Mouse (Mus musculus): ENCODE measurements around the gene Mrm3. TPM values are rescaled to one million over a fixed set of nuclear protein-coding genes. Genes with fewer than 3 reads are reported as not detected.
A peak's percentile ranks its signal among the peaks of the same experiment; 100 is the strongest.

Mrm3 gene
- total RNA-seq, 2 experiments from 2014 or later, result 20.6 to 22.8 TPM

GRCm38 (mm10) chr11:76246439-76246838 is 2.9 kb downstream of the Mrm3 start:
- intact Hi-C loops (cut with DNase I), result no loop called here
- no peak for DNase-seq

- DNase-seq, result no peak
- intact Hi-C loops (cut with DNase I), result no loop called here
Observed at GRCm38 (mm10) chr11:76247239-76247638, 3.7 kb downstream of the Mrm3 start.

GRCm38 (mm10) chr11:76252036-76252435 is 8.5 kb downstream of the Mrm3 start:
- intact Hi-C loops (cut with DNase I), result loop anchor here (2.0 to 5.0 kb wide), 2 partner anchors 153 to 200 kb away; no protein-coding TSS in a partner anchor
- no peak for DNase-seq

- peak; percentile 87 to 93 for DNase-seq
- intact Hi-C loops (cut with DNase I), result loop anchor here (2.0 to 5.0 kb wide), 2 partner anchors 151 to 199 kb away; no protein-coding TSS in a partner anchor
Observed at GRCm38 (mm10) chr11:76253145-76253917, 9.8 kb downstream of the Mrm3 start.

- DNase-seq, result no peak
Observed at GRCm38 (mm10) chr11:76253918-76254264, 10.4 kb downstream of the Mrm3 start.

GRCm38 (mm10) chr11:76255431-76256001 is 12.0 kb downstream of the Mrm3 start:
- no peak for DNase-seq
- intact Hi-C loops (cut with DNase I), result no loop called here

More at GRCm38 (mm10) chr11:76253918-76254264, 10.4 kb downstream of the Mrm3 start:
- intact Hi-C loops (cut with DNase I), result loop anchor here (2.0 to 5.0 kb wide), 2 partner anchors 151 to 198 kb away; no protein-coding TSS in a partner anchor

- no peak for DNase-seq
- intact Hi-C loops (cut with DNase I), result no loop called here
Observed at GRCm38 (mm10) chr11:76256129-76256528, 12.6 kb downstream of the Mrm3 start.

GRCm38 (mm10) chr11:76257386-76257785 is 13.9 kb downstream of the Mrm3 start:
- DNase-seq, result no peak
- intact Hi-C loops (cut with DNase I), result no loop called here

- DNase-seq, result no peak
- intact Hi-C loops (cut with DNase I), result no loop called here
Observed at GRCm38 (mm10) chr11:76258511-76258910, 15.0 kb downstream of the Mrm3 start.

- intact Hi-C loops (cut with DNase I), result no loop called here
- no peak for DNase-seq
Observed at GRCm38 (mm10) chr11:76260208-76261050, 16.9 kb downstream of the Mrm3 start.

- no peak for DNase-seq
- intact Hi-C loops (cut with DNase I), result no loop called here
Observed at GRCm38 (mm10) chr11:76261224-76261623, 17.7 kb downstream of the Mrm3 start.

- intact Hi-C loops (cut with DNase I), result no loop called here
- no peak for DNase-seq
Observed at GRCm38 (mm10) chr11:76262611-76263351, 19.3 kb downstream of the Mrm3 start.

GRCm38 (mm10) chr11:76267550-76267949 is 24.0 kb downstream of the Mrm3 start:
- no peak for DNase-seq
- intact Hi-C loops (cut with DNase I), result no loop called here

- DNase-seq, result no peak
- intact Hi-C loops (cut with DNase I), result no loop called here
Observed at GRCm38 (mm10) chr11:76268001-76268459, 24.5 kb downstream of the Mrm3 start.

GRCm38 (mm10) chr11:76268521-76269065 is 25.1 kb downstream of the Mrm3 start:
- DNase-seq, result no peak
- intact Hi-C loops (cut with DNase I), result no loop called here

GRCm38 (mm10) chr11:76272440-76272839 is 28.9 kb downstream of the Mrm3 start:
- intact Hi-C loops (cut with DNase I), result loop anchor here (5.0 kb wide), 1 partner anchor 125 kb away; the partner anchor contains the start of gene Nxn
- peak in 1 of 2 experiments; percentile 35 for DNase-seq

- intact Hi-C loops (cut with DNase I), result no loop called here
- DNase-seq, result no peak
Observed at GRCm38 (mm10) chr11:76278960-76279852, 35.7 kb downstream of the Mrm3 start.

- DNase-seq, result no peak
- intact Hi-C loops (cut with DNase I), result no loop called here
Observed at GRCm38 (mm10) chr11:76279971-76280370, 36.5 kb downstream of the Mrm3 start.

GRCm38 (mm10) chr11:76283841-76284240 is 40.3 kb downstream of the Mrm3 start:
- intact Hi-C loops (cut with DNase I), result no loop called here
- DNase-seq, result no peak

Data from heart, postnatal 14 days (tissue).